Mouse (Mus musculus) heart, adult 9 months (tissue): Measurements from ENCODE around the gene Fgfr2.

Experiments used
- DNase-seq, 2 experiments: peaks; one replicate each; pipeline ENCODE4 v3.0.0; 2022; ENCODE audit warnings: low spot score in 2 of 2

Gene Fgfr2

GRCm38 (mm10) chr7:130340412-130341152 lies 2782.6 kb downstream of the Fgfr2 start:
- DNase-seq, result no peak

GRCm38 (mm10) chr7:130337601-130338000 lies 2785.5 kb downstream of the Fgfr2 start:
- DNase-seq, result no peak

- no peak for DNase-seq
Observed at GRCm38 (mm10) chr7:130335440-130336051, 2787.6 kb downstream of the Fgfr2 start.

GRCm38 (mm10) chr7:130332515-130333220 lies 2790.5 kb downstream of the Fgfr2 start:
- peak; percentile 20 to 21 for DNase-seq

- DNase-seq, result no peak
Observed at GRCm38 (mm10) chr7:130327603-130328365, 2795.4 kb downstream of the Fgfr2 start.

- peak; percentile 41 to 43 for DNase-seq
Observed at GRCm38 (mm10) chr7:130325983-130326433, 2797.1 kb downstream of the Fgfr2 start.

- DNase-seq, result no peak
Observed at GRCm38 (mm10) chr7:130324716-130325401, 2798.3 kb downstream of the Fgfr2 start.

GRCm38 (mm10) chr7:130323766-130324165 lies 2799.4 kb downstream of the Fgfr2 start:
- no peak for DNase-seq

GRCm38 (mm10) chr7:130319799-130320556 lies 2803.2 kb downstream of the Fgfr2 start:
- peak; percentile 59 to 65 for DNase-seq

- no peak for DNase-seq
Observed at GRCm38 (mm10) chr7:130316294-130316693, 2806.9 kb downstream of the Fgfr2 start.

GRCm38 (mm10) chr7:130315221-130315620 lies 2807.9 kb downstream of the Fgfr2 start:
- no peak for DNase-seq

GRCm38 (mm10) chr7:130314658-130315057 lies 2808.5 kb downstream of the Fgfr2 start:
- no peak for DNase-seq

- DNase-seq, result no peak
Observed at GRCm38 (mm10) chr7:130311362-130311761, 2811.8 kb downstream of the Fgfr2 start.

GRCm38 (mm10) chr7:130309180-130309579 lies 2814.0 kb downstream of the Fgfr2 start:
- no peak for DNase-seq

GRCm38 (mm10) chr7:130307036-130307435 lies 2816.1 kb downstream of the Fgfr2 start:
- DNase-seq, result no peak

GRCm38 (mm10) chr7:130304642-130305041 lies 2818.5 kb downstream of the Fgfr2 start:
- DNase-seq, result no peak

GRCm38 (mm10) chr7:130303464-130303863 lies 2819.7 kb downstream of the Fgfr2 start:
- no peak for DNase-seq

- no peak for DNase-seq
Observed at GRCm38 (mm10) chr7:130300606-130301005, 2822.5 kb downstream of the Fgfr2 start.

- no peak for DNase-seq
Observed at GRCm38 (mm10) chr7:130298926-130299594, 2824.1 kb downstream of the Fgfr2 start.

- no peak for DNase-seq
Observed at GRCm38 (mm10) chr7:130291179-130291578, 2832.0 kb downstream of the Fgfr2 start.
